Mouse (Mus musculus) intestine, embryonic 14.5 days (tissue): ENCODE measurements around the gene Vangl2. TPM values are rescaled to one million over a fixed set of nuclear protein-coding genes. Genes with fewer than 3 reads are reported as not detected.
"Not testable (repeated sequence)": the region's sequence is repeated elsewhere in the genome, so short reads cannot be mapped to it uniquely, and the experiment has no call there.

Source experiments
- ATAC-seq: fragments of 200-750 bp; cut with Nextera tagmentation; replicated peaks from 2 replicates; pipeline ENCODE4 v1.8.0; 2017; ENCODE audit warnings: low read depth, moderate number of reproducible peaks, moderate TSS enrichment, moderate library complexity; ENCODE audit not compliant: low FRiP score, low TSS enrichment
- DNase-seq: peaks from one replicate; pipeline ENCODE4 v3.0.0-alpha.2; 2018; ENCODE audit warnings: low spot score
- H3K27ac ChIP-seq: fragments of 300-500 bp; sonication (generic); 2 replicates; pipeline ENCODE4 v1.5.1; 2014; ENCODE audit warnings: low read depth, mild to moderate bottlenecking, control low read depth
- H3K27me3 ChIP-seq: fragments of 300-500 bp; sonication (generic); replicated peaks from 2 replicates; pipeline ENCODE4 v1.6.1; 2014; ENCODE audit warnings: low read length, control low read depth; ENCODE audit not compliant: control insufficient read depth, insufficient read depth
- H3K36me3 ChIP-seq: fragments of 300-500 bp; sonication (generic); 2 replicates; pipeline ENCODE4 v1.6.1; 2014; ENCODE audit warnings: low read length, control low read depth; ENCODE audit not compliant: control insufficient read depth, insufficient read depth
- H3K4me1 ChIP-seq: fragments of 300-500 bp; sonication (generic); replicated peaks from 2 replicates; pipeline ENCODE4 v1.6.1; 2014; ENCODE audit warnings: low read length, control low read depth, mixed read lengths; ENCODE audit not compliant: control insufficient read depth, insufficient read depth
- H3K4me2 ChIP-seq: fragments of 300-500 bp; sonication (generic); 2 replicates; pipeline ENCODE4 v1.6.1; 2014; ENCODE audit warnings: low read length
- H3K4me3 ChIP-seq: fragments of 300-500 bp; sonication (generic); 2 replicates; pipeline ENCODE4 v1.5.1; 2014; ENCODE audit warnings: low read depth, low read length, control low read depth, mixed read lengths
- H3K9ac ChIP-seq: fragments of 300-500 bp; sonication (generic); 2 replicates; pipeline ENCODE4 v1.6.1; 2014; ENCODE audit warnings: mild to moderate bottlenecking, low read length
- H3K9me3 ChIP-seq: fragments of 300-500 bp; sonication (generic); 2 replicates; pipeline ENCODE4 v1.6.1; 2016; ENCODE audit warnings: low read length, control low read depth; ENCODE audit not compliant: control insufficient read depth
- WGBS: fragments of 180-500 bp; shearing (Covaris S2); extraction: QIAGEN DNeasy Blood & Tissue Kit; methylation state at CpG from one replicate; pipeline ENCODE4 v1.1.7; 2014; 5-methylcytosine and 5-hydroxymethylcytosine counted together
- polyA plus RNA-seq: library from polyadenylated mRNA; unstranded; fragments of >200 nt; fragmentation: Nextera tagmentation; extraction: Ambion mirVana; gene quantifications from 2 replicates; pipeline ENCODE4 v1.2.1, GENCODE M21; 2014

The Vangl2 gene
- polyA plus RNA-seq, 1 experiment from 2014 or later, result 13.9 TPM

DNA sequence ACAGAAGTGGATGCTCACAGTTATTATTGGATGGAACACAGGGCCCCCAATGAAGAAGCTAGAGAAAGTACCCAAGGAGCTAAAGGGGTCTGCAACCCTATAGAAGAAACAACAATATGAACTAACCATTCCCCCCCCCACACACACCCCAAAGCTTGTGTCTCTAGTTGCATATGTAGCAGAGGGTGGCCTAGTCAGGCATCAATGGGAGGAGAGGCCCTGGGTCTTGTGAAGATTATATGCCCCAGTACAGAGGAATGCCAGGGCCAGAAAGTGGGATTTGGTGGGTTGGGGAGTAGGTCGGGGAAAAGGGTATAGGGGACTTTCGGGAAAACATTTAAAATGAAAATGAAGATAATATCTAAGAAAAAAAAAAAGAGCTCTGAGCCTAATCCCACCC lies 53.9 kb downstream of the Vangl2 start:
- H3K27me3 ChIP-seq, ATAC-seq, H3K9me3 ChIP-seq, H3K4me3 ChIP-seq, H3K36me3 ChIP-seq, DNase-seq, H3K4me1 ChIP-seq, H3K9ac ChIP-seq, H3K27ac ChIP-seq, H3K4me2 ChIP-seq: not testable (repeated sequence)
- WGBS, result 95% methylated on average over 2 of the region's 2 CpGs

DNA sequence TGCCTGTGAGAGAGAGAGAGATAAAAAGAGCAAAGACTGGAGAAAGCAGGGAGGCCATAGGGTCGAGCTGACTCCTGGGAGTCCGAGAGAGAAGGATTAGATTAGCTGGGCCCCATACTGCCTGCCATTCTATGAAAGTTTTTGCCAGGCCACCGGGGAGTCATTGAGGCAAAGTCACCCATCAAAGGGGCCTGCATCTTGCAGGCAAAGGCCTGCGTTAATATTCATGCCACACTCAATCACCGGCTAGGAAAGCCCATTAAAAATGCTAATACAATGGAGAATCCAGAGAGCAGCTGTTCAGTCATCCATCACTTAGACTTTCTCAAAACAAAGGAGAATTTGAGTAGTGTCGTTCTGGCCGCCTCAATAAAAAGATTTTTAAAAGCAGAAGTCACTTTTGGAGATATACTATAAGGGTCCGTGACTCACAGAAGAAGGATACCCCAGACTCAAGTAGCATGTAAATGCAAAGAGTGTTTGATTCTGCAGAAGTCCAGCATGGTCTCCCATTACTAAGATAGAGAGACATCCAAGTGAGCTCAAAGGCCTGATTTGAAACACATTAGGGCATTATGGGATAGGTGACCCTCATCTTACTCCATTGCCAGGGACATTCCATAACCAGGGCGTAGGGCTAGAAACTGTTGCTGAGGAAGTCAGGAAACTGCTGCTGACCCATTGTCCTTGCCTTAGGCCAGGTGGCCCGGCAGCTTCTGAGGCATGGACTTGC lies 57.2 kb downstream of the Vangl2 start:
- WGBS, result 66% methylated on average over 10 of the region's 10 CpGs
- no peaks in the 10 kb centered on the region for H3K36me3 ChIP-seq
- DNase-seq (no peak), ATAC-seq (no peak)
- H3K4me3 ChIP-seq, result no peak overlapping the region
- no peaks in the 10 kb centered on the region for H3K27me3 ChIP-seq
- no peak overlapping the region for H3K4me2 ChIP-seq
- no peak overlapping the region for H3K9ac ChIP-seq
- 0 out of 2 replicates have a peak, but pooled peaks cover 2% of the 10 kb centered on the region for H3K9me3 ChIP-seq
- no peak overlapping the region for H3K27ac ChIP-seq
- no peaks in the 10 kb centered on the region for H3K4me1 ChIP-seq

- Histone ChIP-seq H3K4me1 (no peaks in the 10 kb centered on the region), H3K9ac (no peak overlapping the region), H3K4me3 (no peak overlapping the region), H3K27ac (no peak overlapping the region), H3K27me3 (no peaks in the 10 kb centered on the region), H3K4me2 (no peak overlapping the region), H3K9me3 (0 out of 2 replicates have a peak, but pooled peaks cover 2% of the 10 kb centered on the region), H3K36me3 (no peaks in the 10 kb centered on the region)
- ATAC-seq (no peak), DNase-seq (no peak)
- 81% methylated on average over 6 of the region's 6 CpGs for WGBS
Observed at GRCm38 (mm10) chr1:171969221-171969620, 59.0 kb downstream of the Vangl2 start.

DNA sequence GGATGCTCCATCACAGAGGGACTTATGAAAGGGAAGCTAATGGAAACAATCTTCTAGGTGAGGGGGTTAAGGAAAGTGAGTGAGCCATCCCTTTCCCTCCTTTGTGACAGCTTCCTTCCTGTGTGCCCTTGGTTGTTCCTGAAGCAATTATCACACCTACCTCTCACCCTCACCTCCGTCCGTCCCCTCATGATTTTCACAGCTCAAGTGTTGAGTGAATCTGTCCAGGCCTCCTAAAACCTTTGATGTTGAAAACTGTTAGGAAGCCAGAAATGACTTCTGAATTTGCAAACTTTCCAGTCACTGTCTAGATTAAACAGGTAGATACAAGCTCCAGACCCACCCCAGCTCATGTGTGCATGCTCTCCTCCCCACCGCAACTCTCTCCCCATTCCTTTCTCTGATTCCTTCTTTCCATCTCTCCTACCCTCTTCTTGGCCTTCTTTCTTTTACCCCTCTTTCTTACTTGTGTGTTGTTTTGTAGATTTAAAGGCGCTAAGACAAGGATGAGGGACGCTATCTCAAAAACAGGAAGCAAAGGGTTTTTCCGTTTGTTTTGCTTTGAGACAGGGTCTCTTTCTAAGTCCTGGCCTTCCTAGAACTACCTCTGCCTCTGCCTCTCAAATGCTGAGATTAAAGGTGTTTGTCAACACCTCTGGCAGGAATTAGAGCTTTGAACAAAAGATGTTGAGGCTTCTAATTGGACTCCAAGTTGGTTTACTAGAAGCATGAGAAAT lies 62.0 kb downstream of the Vangl2 start:
- Histone ChIP-seq H3K4me2 (no peak overlapping the region), H3K4me3 (no peak overlapping the region), H3K9me3 (0 out of 2 replicates have a peak, but pooled peaks cover 2% of the 10 kb centered on the region), H3K36me3 (no peaks in the 10 kb centered on the region), H3K4me1 (no peaks in the 10 kb centered on the region), H3K9ac (no peak overlapping the region), H3K27me3 (no peaks in the 10 kb centered on the region), H3K27ac (no peak overlapping the region)
- no peak for DNase-seq
- no peak for ATAC-seq
- WGBS, result 75% methylated on average over 6 of the region's 6 CpGs

GRCm38 (mm10) chr1:171963613-171964012 lies 64.6 kb downstream of the Vangl2 start:
- H3K27ac ChIP-seq, result no peak overlapping the region
- H3K27me3 ChIP-seq, result no peaks in the 10 kb centered on the region
- no peak overlapping the region for H3K9ac ChIP-seq
- H3K4me3 ChIP-seq, result no peak overlapping the region
- H3K4me1 ChIP-seq, result no peaks in the 10 kb centered on the region
- 0 out of 2 replicates have a peak, but pooled peaks cover 2% of the 10 kb centered on the region for H3K9me3 ChIP-seq
- DNase-seq (no peak), ATAC-seq (no peak)
- H3K36me3 ChIP-seq, result no peaks in the 10 kb centered on the region
- WGBS, result 53% methylated on average over 6 of the region's 6 CpGs
- H3K4me2 ChIP-seq, result no peak overlapping the region

GRCm38 (mm10) chr1:171961704-171962103 lies 66.5 kb downstream of the Vangl2 start:
- Histone ChIP-seq H3K9me3 (no peaks in the 10 kb centered on the region), H3K27me3 (no peaks in the 10 kb centered on the region), H3K4me1 (no peaks in the 10 kb centered on the region), H3K36me3 (no peaks in the 10 kb centered on the region), H3K9ac (no peak overlapping the region), H3K4me2 (no peak overlapping the region), H3K4me3 (no peak overlapping the region), H3K27ac (no peak overlapping the region)
- DNase-seq (no peak), ATAC-seq (no peak)
- WGBS, result 77% methylated on average over 6 of the region's 6 CpGs

- Histone ChIP-seq H3K4me2 (no peak overlapping the region), H3K4me3 (no peak overlapping the region), H3K27me3 (no peaks in the 10 kb centered on the region), H3K27ac (no peak overlapping the region), H3K36me3 (no peaks in the 10 kb centered on the region), H3K9ac (no peak overlapping the region), H3K4me1 (no peaks in the 10 kb centered on the region), H3K9me3 (no peaks in the 10 kb centered on the region)
- DNase-seq (no peak), ATAC-seq (no peak)
- WGBS, result 92% methylated on average over 5 of the region's 5 CpGs
Observed at GRCm38 (mm10) chr1:171960726-171961125, 67.5 kb downstream of the Vangl2 start.

DNA sequence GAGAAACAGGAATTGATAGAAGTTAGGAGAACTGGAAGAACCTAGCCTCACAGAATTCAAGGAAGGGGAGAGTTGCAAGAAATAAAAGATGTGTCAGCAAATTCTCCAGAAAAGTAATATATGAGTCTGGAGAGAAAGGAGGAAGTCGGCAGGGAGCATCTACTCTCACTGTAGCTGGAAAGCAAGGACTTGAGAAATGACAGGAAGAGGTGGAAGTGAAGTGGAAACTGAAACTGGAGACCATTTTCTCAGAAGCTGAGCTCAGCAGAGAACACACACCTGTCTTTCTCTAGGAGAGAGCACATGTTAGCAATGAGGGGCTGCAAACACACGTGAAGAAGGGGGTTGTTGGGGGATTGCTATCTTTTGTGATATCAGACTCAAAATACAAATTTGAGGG lies 70.8 kb downstream of the Vangl2 start:
- DNase-seq (no peak), ATAC-seq (no peak)
- H3K4me2 ChIP-seq, result no peak overlapping the region
- H3K4me3 ChIP-seq, result no peak overlapping the region
- H3K9me3 ChIP-seq, result no peaks in the 10 kb centered on the region
- no peaks in the 10 kb centered on the region for H3K27me3 ChIP-seq
- no peak overlapping the region for H3K9ac ChIP-seq
- no peaks in the 10 kb centered on the region for H3K4me1 ChIP-seq
- no peak overlapping the region for H3K27ac ChIP-seq
- 55% methylated on average over 2 of the region's 2 CpGs for WGBS
- no peaks in the 10 kb centered on the region for H3K36me3 ChIP-seq
